Mouse (Mus musculus) CH12.LX (cell line): ENCODE data around the gene Kndc1. TPM values are rescaled to one million over a fixed set of nuclear protein-coding genes. Genes with fewer than 3 reads are reported as not detected.

Experiments used
- DNase-seq: peaks from one replicate; pipeline ENCODE4 v3.0.0-alpha.2; 2013; ENCODE audit errors: extremely low read depth
- H3K27ac ChIP-seq: 2 replicates; pipeline ENCODE4 v1.5.1; 2012; ENCODE audit warnings: low read depth, mild to moderate bottlenecking, control low read depth, moderate library complexity; ENCODE audit not compliant: insufficient read depth
- H3K27me3 ChIP-seq: replicated peaks from 2 replicates; pipeline ENCODE3; 2012; ENCODE audit warnings: inconsistent platforms
- H3K36me3 ChIP-seq, 2 experiments: replicated peaks in 1 of 2; 2 replicates each; pipeline versions ENCODE3 to v1.6.1; 2012; ENCODE audit warnings: inconsistent platforms in 1 of 2, low read length in 1 of 2, mild to moderate bottlenecking in 1 of 2, mixed read lengths in 1 of 2, moderate library complexity in 1 of 2; ENCODE audit not compliant: control insufficient read depth in 1 of 2, insufficient read depth in 1 of 2
- H3K4me1 ChIP-seq, 2 experiments: 2 replicates each; pipeline ENCODE4 v1.6.1; 2012; ENCODE audit warnings: inconsistent platforms in 1 of 2, moderate library complexity in 1 of 2; ENCODE audit not compliant: insufficient read depth in 2 of 2, control insufficient read depth in 1 of 2
- H3K4me2 ChIP-seq: 2 replicates; pipeline ENCODE4 v1.6.1; 2012; ENCODE audit warnings: low read depth, mild to moderate bottlenecking, control low read depth; ENCODE audit not compliant: poor library complexity, insufficient read depth, severe bottlenecking
- H3K4me3 ChIP-seq, 3 experiments: fragments of 150-350 bp in 1 of 3; sonication (generic) in 1 of 3; replicated peaks in 1 of 3; 2 replicates each; pipeline versions ENCODE3 to v1.5.1; 2011 to 2012; ENCODE audit warnings: low read depth in 2 of 3, low read length in 2 of 3, mild to moderate bottlenecking in 2 of 3, moderate library complexity in 2 of 3, control low read depth in 1 of 3, improper control_type of control experiment in 1 of 3, inconsistent platforms in 1 of 3, mixed read lengths in 1 of 3; ENCODE audit not compliant: poor library complexity in 1 of 3
- H3K79me2 ChIP-seq: replicated peaks from 2 replicates; pipeline ENCODE4 v1.6.1; 2012; ENCODE audit warnings: mild to moderate bottlenecking, moderate library complexity; ENCODE audit not compliant: control insufficient read depth, poor library complexity, insufficient read depth, severe bottlenecking; ENCODE audit errors: extremely low read depth
- H3K9ac ChIP-seq: 2 replicates; pipeline ENCODE4 v1.6.1; 2012; ENCODE audit warnings: low read depth, mild to moderate bottlenecking, control low read depth, moderate library complexity; ENCODE audit not compliant: insufficient read depth
- H3K9me3 ChIP-seq: replicated peaks from 2 replicates; pipeline ENCODE3; 2012; ENCODE audit warnings: low read length, inconsistent platforms, mixed read lengths
- BHLHE40 ChIP-seq: IDR thresholded peaks from 2 replicates; pipeline ENCODE4 v1.6.1; 2011; ENCODE audit warnings: mild to moderate bottlenecking, low read depth, low read length, improper control_type of control experiment
- CHD1 ChIP-seq: IDR thresholded peaks from 2 replicates; pipeline ENCODE4 v1.6.1; 2012; ENCODE audit warnings: low read depth, low read length, improper control_type of control experiment, inconsistent platforms
- CHD2 ChIP-seq: IDR thresholded peaks from 2 replicates; pipeline ENCODE4 v1.6.1; 2011; ENCODE audit warnings: low read length, improper control_type of control experiment
- E2F4 ChIP-seq: IDR thresholded peaks from 2 replicates; pipeline ENCODE4 v1.6.1; 2011; ENCODE audit warnings: low read depth, low read length, improper control_type of control experiment; ENCODE audit not compliant: insufficient replicate concordance
- EP300 ChIP-seq: IDR thresholded peaks from 2 replicates; pipeline ENCODE4 v1.6.1; 2011; ENCODE audit warnings: low read length, improper control_type of control experiment
- GABPA ChIP-seq: IDR thresholded peaks from 2 replicates; pipeline ENCODE4 v1.6.1; 2012; ENCODE audit warnings: low read depth, low read length, improper control_type of control experiment, inconsistent platforms; ENCODE audit not compliant: insufficient replicate concordance
- IRF4 ChIP-seq: IDR thresholded peaks from 2 replicates; pipeline ENCODE4 v1.6.1; 2014; ENCODE audit warnings: low read depth, mild to moderate bottlenecking, inconsistent platforms, low read length, improper control_type of control experiment
- JUN ChIP-seq: IDR thresholded peaks from 2 replicates; pipeline ENCODE4 v1.6.1; 2011; ENCODE audit warnings: low read depth, mild to moderate bottlenecking, low read length, improper control_type of control experiment, moderate library complexity; ENCODE audit not compliant: insufficient read depth
- JUND ChIP-seq: conservative IDR thresholded peaks from 2 replicates; pipeline ENCODE4 v1.6.1; 2011; ENCODE audit warnings: low read depth, low read length, improper control_type of control experiment
- MAFK ChIP-seq: IDR thresholded peaks from 2 replicates; pipeline ENCODE4 v1.6.1; 2011; ENCODE audit warnings: low read length, improper control_type of control experiment; ENCODE audit not compliant: insufficient replicate concordance
- MAX ChIP-seq: IDR thresholded peaks from 2 replicates; pipeline ENCODE4 v1.6.1; 2011; ENCODE audit warnings: low read length, improper control_type of control experiment
- MYC ChIP-seq: IDR thresholded peaks from 2 replicates; pipeline ENCODE4 v1.6.1; 2011; ENCODE audit warnings: low read depth, mild to moderate bottlenecking, improper control_type of control experiment, low read length
- NELFE ChIP-seq: IDR thresholded peaks from 2 replicates; pipeline ENCODE4 v1.6.1; 2011; ENCODE audit warnings: low read depth, low read length, improper control_type of control experiment
- NRF1 ChIP-seq: IDR thresholded peaks from 2 replicates; pipeline ENCODE4 v1.6.1; 2014; ENCODE audit warnings: low read depth, mild to moderate bottlenecking, inconsistent platforms, low read length, improper control_type of control experiment, moderate library complexity
- PAX5 ChIP-seq: IDR thresholded peaks from 2 replicates; pipeline ENCODE4 v1.6.1; 2012; ENCODE audit warnings: low read length, inconsistent platforms, mixed read lengths
- POLR2AphosphoS2 ChIP-seq: IDR thresholded peaks from 2 replicates; pipeline ENCODE4 v1.6.1; 2011; ENCODE audit warnings: low read depth, low read length, improper control_type of control experiment
- RAD21 ChIP-seq: IDR thresholded peaks from 2 replicates; pipeline ENCODE4 v1.6.1; 2011; ENCODE audit warnings: low read depth, mild to moderate bottlenecking, low read length, improper control_type of control experiment, moderate library complexity
- SMC3 ChIP-seq: IDR thresholded peaks from 2 replicates; pipeline ENCODE4 v1.6.1; 2011; ENCODE audit warnings: low read depth, low read length, improper control_type of control experiment
- UBTF ChIP-seq: IDR thresholded peaks from 2 replicates; pipeline ENCODE4 v1.6.1; 2012; ENCODE audit warnings: low read depth, mild to moderate bottlenecking, inconsistent platforms, low read length, improper control_type of control experiment, moderate library complexity
- ZKSCAN1 ChIP-seq: IDR thresholded peaks from 2 replicates; pipeline ENCODE4 v1.6.1; 2012; ENCODE audit warnings: low read depth, inconsistent platforms, low read length, improper control_type of control experiment, borderline replicate concordance
- ZMIZ1 ChIP-seq: IDR thresholded peaks from 2 replicates; pipeline ENCODE4 v1.6.1; 2012; ENCODE audit warnings: low read depth, mild to moderate bottlenecking, inconsistent platforms, low read length, improper control_type of control experiment
- dilution Hi-C: fragments of 300-500 bp; cut with MboI; formaldehyde crosslinking; loops from 2 replicates; pipeline ENCODE4 v1.14.3; 2020; ENCODE audit warnings: low sequenced_read_pairs; ENCODE audit not compliant: extremely low pct_unique_long_range_greater_than_20kb, extremely low pct_ligation_motif_present
- in situ Hi-C: fragments of 300-500 bp; cut with MboI; formaldehyde crosslinking; loops from 3 replicates; pipeline ENCODE4 v1.14.3; 2019; ENCODE audit warnings: low sequenced_read_pairs, low pct_ligation_motif_present, low pct_unique_long_range_greater_than_20kb, mixed read lengths
- polyA plus RNA-seq: library from polyadenylated mRNA; unstranded; fragments of >175 nt; gene quantifications from 2 replicates; pipeline ENCODE4 v1.2.1, GENCODE M21; 2012; ENCODE audit warnings: low read depth; ENCODE audit not compliant: insufficient read length
- total RNA-seq, 2 experiments: library from RNA; depleted of rRNA; stranded (reverse); fragments of 300-350 nt in 1 of 2; fragments of >200 nt in 1 of 2; gene quantifications; 2 replicates each; pipeline ENCODE4 v1.2.3; 2012 to 2014

Gene Kndc1
- total and polyA plus RNA-seq, 3 experiments: 2.3 to 5.0 (median 4.0) TPM

DNA sequence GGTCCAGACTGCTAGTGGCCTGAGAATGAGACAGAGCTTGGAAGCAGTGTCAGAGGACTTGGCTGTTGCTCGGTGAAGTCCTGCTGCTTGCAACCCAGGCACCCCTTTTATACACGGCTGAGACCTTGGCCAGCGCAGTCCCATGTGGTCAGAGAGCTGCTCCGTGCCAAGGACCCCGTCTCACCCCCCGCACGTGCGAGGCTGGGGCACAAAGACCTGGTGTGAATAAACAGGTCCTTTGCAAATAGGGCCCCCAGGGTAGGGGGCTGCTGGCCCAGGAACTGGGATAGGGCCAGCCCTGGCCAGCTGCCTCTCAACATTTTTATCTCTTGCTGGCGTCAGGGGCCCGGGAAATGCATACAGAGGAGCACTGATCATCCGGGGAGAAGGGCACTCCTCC, 63.5 kb downstream of the Kndc1 start:
- H3K4me1 ChIP-seq: peaks cover 11 to 82% of the 10 kb centered on the region in 2 experiments
- in situ Hi-C loops: no loop called here
- no peak overlapping the region for H3K9ac ChIP-seq
- dilution Hi-C loops: no loop called here
- no peak for DNase-seq
- no peak overlapping the region for H3K4me2 ChIP-seq
- H3K27ac ChIP-seq: no peak overlapping the region
- H3K9me3 ChIP-seq: no peaks in the 10 kb centered on the region
- H3K36me3 ChIP-seq: peaks cover 18 to 48% of the 10 kb centered on the region in 2 experiments
- no peaks in the 10 kb centered on the region for H3K79me2 ChIP-seq
- H3K4me3 ChIP-seq: no peak overlapping the region
- TF ChIP-seq MAFK (no peak), EP300 (no peak), POLR2AphosphoS2 (0 out of 2 replicates have a peak, but pooled peaks have one; percentile 18), JUND (no peak)
- TF ChIP-seq, all 38 proteins: peak for 1
- H3K27me3 ChIP-seq: no peaks in the 10 kb centered on the region

DNA sequence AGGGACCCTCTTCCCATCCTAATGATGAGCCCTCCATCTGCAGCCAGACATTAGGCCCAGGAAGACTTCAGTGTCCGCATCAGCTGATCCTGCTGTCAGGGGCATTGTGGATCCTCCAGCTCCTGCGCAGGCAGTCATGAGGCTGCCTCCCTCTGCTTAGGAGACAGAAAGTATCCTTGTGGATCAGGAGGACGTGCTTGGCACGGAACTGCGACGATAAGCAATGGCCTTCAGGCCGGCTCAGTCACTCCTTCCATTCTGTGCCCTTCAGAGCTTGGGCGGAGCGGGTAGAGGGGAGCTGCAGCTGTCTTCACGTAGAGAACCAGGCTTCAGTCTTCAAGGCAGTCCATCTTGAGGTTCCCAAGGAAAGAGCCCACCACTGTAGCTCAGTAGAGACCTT, 66.6 kb downstream of the Kndc1 start:
- dilution Hi-C loops: no loop called here
- TF ChIP-seq NRF1: no peak
- TF ChIP-seq NELFE: no peak
- TF ChIP-seq JUN: no peak
- no peak for TF ChIP-seq UBTF
- no peak for TF ChIP-seq ZKSCAN1
- TF ChIP-seq BHLHE40: no peak
- TF ChIP-seq CHD2: no peak
- no peak for TF ChIP-seq GABPA
- no peak for TF ChIP-seq SMC3
- no peak for TF ChIP-seq RAD21
- no peak for TF ChIP-seq MYC
- no peak for TF ChIP-seq CHD1
- no peak for TF ChIP-seq IRF4
- TF ChIP-seq E2F4: no peak
- no peak for TF ChIP-seq MAX
- TF ChIP-seq ZMIZ1: no peak
- TF ChIP-seq JUND: no peak
- TF ChIP-seq PAX5: no peak
- no peak for TF ChIP-seq POLR2AphosphoS2
- DNase-seq: no peak

More for the DNA sequence above, 66.6 kb downstream of the Kndc1 start:
- Histone ChIP-seq H3K4me3 (no peak overlapping the region), H3K36me3 (peaks cover 3 to 20% of the 10 kb centered on the region in 2 experiments), H3K4me2 (no peak overlapping the region), H3K27ac (no peak overlapping the region), H3K4me1 (peaks cover 29 to 92% of the 10 kb centered on the region in 2 experiments), H3K79me2 (no peaks in the 10 kb centered on the region), H3K27me3 (no peaks in the 10 kb centered on the region), H3K9ac (no peak overlapping the region), H3K9me3 (no peaks in the 10 kb centered on the region)
- in situ Hi-C loops: no loop called here
